Mouse (Mus musculus) adrenal gland, adult 18-20 months (tissue): ENCODE data around the gene Hist1h2ah. TPM values are rescaled to one million over a fixed set of nuclear protein-coding genes. Genes with fewer than 3 reads are reported as not detected.
"Not testable (repeated sequence)": the region's sequence is repeated elsewhere in the genome, so short reads cannot be mapped to it uniquely, and the experiment has no call there.

Source experiments
- DNase-seq, 2 experiments: peaks; one replicate each; pipeline ENCODE4 v3.0.0; 2021 to 2022; ENCODE audit warnings: low spot score in 2 of 2
- long read RNA-seq, 2 experiments: library from polyadenylated mRNA; stranded (forward); transcript quantifications; one replicate each; pipeline ENCODE4 v2.0.0; 2021
- total RNA-seq, 2 experiments: library from RNA; stranded (reverse); gene quantifications; 1 replicate in 1 of 2; 2 replicates in 1 of 2; pipeline ENCODE4 v1.2.3; 2021

Hist1h2ah gene
- total RNA-seq: 10 to 100 TPM in 1 of 2 experiments, not detected in 1; 16.5 TPM
- long read RNA-seq, experiment 1: 0 reads
- long read RNA-seq, experiment 2: 0 reads

- DNase-seq: peak; percentile 49 to 60
These were observed at the start of gene Hist1h2ah, which contains the start of gene Hist1h2bk for GRCm38 (mm10) chr13:22035267-22036148. Gene Hist1h2ah (minus strand): TSS chr13:22035568. Gene Hist1h2bk (plus strand): TSS chr13:22035870.

GRCm38 (mm10) chr13:22084140-22084539 lies 48.8 kb upstream of the Hist1h2ah start, which contains the start of gene Vmn1r188:
Gene Vmn1r188 (plus strand): TSS chr13:22084440.
- not testable (repeated sequence) for DNase-seq

GRCm38 (mm10) chr13:22063468-22063867 lies 28.1 kb upstream of the Hist1h2ah start:
- no peak for DNase-seq

- no peak for DNase-seq
These were observed 26.1 kb upstream of the Hist1h2ah start for GRCm38 (mm10) chr13:22061422-22061821.

GRCm38 (mm10) chr13:22053754-22054153 lies 18.4 kb upstream of the Hist1h2ah start:
- DNase-seq: no peak

GRCm38 (mm10) chr13:22051523-22051859 lies 16.1 kb upstream of the Hist1h2ah start:
- DNase-seq: no peak

GRCm38 (mm10) chr13:22050591-22051522 lies 15.5 kb upstream of the Hist1h2ah start:
- peak; percentile 90 to 91 for DNase-seq

GRCm38 (mm10) chr13:22049737-22050440 lies 14.5 kb upstream of the Hist1h2ah start:
- no peak for DNase-seq

GRCm38 (mm10) chr13:22049041-22049440 lies 13.7 kb upstream of the Hist1h2ah start:
- DNase-seq: no peak

GRCm38 (mm10) chr13:22045311-22045710 lies 9.9 kb upstream of the Hist1h2ah start:
- no peak for DNase-seq

- DNase-seq: no peak
These were observed 9.2 kb upstream of the Hist1h2ah start for GRCm38 (mm10) chr13:22044432-22045155.

- DNase-seq: no peak
These were observed 8.4 kb upstream of the Hist1h2ah start for GRCm38 (mm10) chr13:22043503-22044431.

GRCm38 (mm10) chr13:22042568-22043502 lies 7.5 kb upstream of the Hist1h2ah start, which contains the start of the genes Hist1h2ag and Hist1h2bj:
Gene Hist1h2ag (minus strand): TSS chr13:22042944.
Gene Hist1h2bj (plus strand): TSS chr13:22043214.
- peak; percentile 64 to 80 for DNase-seq

GRCm38 (mm10) chr13:22041651-22042567 lies 6.5 kb upstream of the Hist1h2ah start:
- DNase-seq: no peak

GRCm38 (mm10) chr13:22041142-22041536 lies 5.8 kb upstream of the Hist1h2ah start, which contains the start of gene Hist1h4i:
Gene Hist1h4i (minus strand): TSS chr13:22041362.
- peak; percentile 92 to 94 for DNase-seq

GRCm38 (mm10) chr13:22040464-22041141 lies 5.2 kb upstream of the Hist1h2ah start:
- DNase-seq: no peak
